Mouse (Mus musculus) right cerebral cortex, postnatal 25 days (tissue): ENCODE data around the gene Limch1.

Experiments used
- DNase-seq: peaks from one replicate; pipeline ENCODE4 v3.0.0; 2022

Gene Limch1

DNA sequence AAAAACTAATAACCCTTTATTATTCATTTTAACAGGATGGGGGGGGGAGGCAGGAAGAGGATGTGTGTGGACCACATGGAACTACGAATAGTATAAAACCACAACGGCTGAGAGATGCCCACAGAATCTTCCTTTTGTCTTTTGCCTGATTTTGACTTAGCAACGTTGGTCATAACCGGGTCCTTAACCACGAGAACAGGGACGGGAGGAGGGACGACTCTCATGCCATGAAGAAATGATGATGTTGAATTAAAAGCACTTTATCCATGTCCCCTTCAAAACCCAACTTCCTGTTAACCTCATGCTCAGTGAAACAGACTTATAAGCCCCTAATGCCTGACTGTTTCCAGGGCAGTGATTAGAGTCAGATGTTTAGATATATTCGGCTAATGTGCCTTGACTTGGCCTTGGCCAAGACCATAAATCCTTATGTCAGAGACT lies 41.0 kb downstream of the Limch1 start:
- DNase-seq = no peak

GRCm38 (mm10) chr5:66789041-66789440 lies 43.4 kb downstream of the Limch1 start:
- no peak for DNase-seq

GRCm38 (mm10) chr5:66791161-66791560 lies 45.5 kb downstream of the Limch1 start:
- DNase-seq = no peak

DNA sequence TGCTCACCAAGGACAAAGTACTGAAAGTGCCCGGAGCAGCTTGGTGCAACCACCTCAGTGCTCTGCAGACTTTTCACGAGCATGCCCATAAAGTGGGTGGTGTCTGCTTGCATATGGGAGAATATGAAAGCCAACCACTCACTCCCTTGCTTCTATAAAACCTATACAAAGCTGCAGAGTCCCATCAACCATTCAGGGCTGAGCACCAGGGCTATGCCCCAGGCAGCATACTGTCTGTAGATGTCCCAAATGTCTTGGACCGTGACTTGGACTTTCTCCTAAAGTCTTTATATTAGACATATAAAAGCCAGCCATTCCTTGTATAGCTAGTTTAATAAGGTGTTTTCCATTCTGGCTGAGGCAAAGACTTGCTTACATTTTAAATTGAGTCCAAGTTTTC lies 47.6 kb downstream of the Limch1 start:
- DNase-seq = no peak

DNA sequence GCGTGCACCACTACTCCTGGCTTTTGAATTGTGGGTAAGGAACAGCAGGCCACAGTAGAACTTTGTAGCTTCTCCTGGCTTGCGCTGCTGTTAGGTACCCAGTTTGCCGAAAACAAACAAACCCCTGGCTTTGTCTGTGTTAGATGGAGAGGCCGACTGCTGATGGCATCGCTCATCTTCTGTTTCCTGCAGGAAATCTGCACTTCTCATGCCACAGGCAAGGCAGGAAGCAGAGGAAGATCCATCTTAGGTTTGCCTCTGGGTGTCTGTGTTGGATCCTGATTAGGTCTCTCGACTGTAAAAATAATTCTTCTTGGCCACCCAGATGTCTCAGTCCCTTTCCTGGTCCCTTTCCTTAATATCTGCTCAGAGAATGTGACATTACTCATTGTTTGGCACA lies 51.7 kb downstream of the Limch1 start:
- no peak for DNase-seq

- no peak for DNase-seq
Observed at GRCm38 (mm10) chr5:66798135-66798534, 52.5 kb downstream of the Limch1 start.

DNA sequence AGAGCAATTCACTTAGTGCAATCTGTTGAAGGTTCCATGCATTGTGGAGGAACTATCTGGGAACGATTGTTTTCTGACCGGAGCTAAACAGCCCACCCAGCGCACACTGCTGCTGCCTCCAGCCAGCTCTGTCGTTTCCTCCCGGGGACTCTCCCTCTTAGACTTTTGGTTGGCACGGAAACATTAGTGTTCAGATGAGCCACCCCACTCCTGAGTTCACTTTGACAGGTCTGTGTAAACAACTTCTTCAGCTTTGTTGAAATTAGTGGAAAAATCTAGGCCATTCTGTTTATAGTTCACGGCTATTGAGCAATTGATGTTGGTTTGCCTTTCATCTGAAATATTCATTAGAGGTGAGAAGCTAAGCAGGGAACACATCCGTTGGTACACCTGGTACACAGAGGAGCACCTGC lies 53.0 kb downstream of the Limch1 start:
- DNase-seq = no peak

- DNase-seq = no peak
Observed at GRCm38 (mm10) chr5:66800243-66800642, 54.6 kb downstream of the Limch1 start.

GRCm38 (mm10) chr5:66800977-66801376 lies 55.4 kb downstream of the Limch1 start:
- DNase-seq = no peak

GRCm38 (mm10) chr5:66802196-66802595 lies 56.6 kb downstream of the Limch1 start:
- DNase-seq = no peak

- no peak for DNase-seq
Observed at GRCm38 (mm10) chr5:66806335-66806734, 60.7 kb downstream of the Limch1 start.

DNA sequence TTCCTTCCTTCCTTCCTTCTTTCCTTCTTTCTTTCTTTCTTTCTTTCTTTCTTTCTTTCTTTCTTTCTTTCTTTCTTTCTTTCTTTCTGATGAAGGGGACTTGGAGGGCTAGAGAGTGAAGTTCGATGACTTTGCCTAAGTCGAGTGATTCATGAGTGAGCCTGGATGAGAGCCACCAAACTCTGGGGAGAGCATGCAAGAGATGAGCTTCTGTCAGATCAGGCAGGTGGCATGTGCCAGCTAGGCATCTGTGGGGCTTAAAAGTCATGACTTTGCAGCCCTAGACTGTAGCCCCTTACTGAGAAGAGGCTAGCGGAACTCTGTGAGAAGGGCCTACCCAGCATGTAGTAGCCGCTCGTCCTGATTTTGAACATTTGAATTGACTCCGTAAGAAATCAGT lies 62.1 kb downstream of the Limch1 start:
- no peak for DNase-seq

DNA sequence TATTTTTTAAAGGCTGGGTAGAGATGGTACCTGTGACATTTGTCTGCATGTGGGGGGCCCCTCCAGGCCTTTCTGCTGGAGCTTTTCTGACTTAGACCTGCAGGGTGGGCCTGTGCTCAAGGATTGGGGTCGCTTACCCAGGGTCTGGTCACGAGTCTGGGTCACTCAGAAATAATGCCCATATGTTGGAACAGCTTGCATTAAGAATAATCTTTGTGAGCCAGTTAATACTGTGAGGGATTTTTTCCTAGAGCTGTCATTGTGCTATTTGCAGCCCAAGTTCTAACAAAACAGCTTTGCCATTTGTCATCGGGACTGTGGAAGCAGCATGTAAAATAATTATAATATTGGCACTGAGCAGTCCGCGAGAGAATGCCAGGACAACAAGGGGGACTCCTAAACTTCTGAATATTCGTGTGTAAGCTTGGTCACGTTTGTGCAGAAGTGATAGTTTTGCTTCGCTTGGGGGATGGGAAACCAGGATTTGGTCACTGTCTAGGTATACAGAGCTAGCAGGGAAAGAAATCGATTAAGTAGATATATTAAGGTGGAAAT lies 63.5 kb downstream of the Limch1 start:
- no peak for DNase-seq

DNA sequence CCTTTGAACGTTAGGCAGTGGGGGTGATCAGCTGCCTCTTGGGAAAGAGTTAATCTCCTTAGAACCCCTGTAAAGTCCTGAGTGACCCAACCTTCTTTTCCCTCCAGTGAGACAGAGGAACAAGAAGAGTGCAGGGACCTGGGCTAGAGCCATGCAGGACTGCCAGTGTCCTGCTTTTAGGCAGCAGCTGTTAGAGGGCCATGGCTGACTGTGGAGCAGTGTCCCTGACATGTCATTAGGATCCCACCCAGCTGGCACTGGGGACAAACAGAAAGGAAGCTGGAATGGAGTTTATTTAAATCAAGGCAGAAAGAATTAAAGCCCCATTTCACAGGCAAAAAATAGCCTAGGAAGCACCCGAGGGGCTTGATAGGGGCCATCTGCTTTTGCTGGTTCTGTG lies 64.8 kb downstream of the Limch1 start:
- no peak for DNase-seq

DNA sequence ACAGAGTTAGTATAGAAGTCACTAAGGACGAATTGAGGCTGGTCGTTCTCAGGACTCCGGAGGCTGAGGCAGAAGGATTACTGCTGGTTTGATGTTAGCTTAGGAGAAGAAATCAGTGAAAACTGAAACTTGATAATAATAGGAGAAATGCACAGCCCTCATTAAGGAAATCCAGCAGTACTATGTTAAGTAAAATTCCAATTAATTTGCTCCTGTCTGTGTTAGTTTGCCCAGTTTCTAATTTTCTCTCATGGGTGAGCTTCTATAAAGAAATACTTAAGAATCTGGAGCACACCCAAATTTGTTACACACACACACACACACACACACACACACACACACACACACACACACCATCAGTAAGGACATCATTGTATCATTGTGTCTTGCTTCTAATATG lies 69.0 kb downstream of the Limch1 start:
- no peak for DNase-seq

- DNase-seq = no peak
Observed at GRCm38 (mm10) chr5:66815877-66816276, 70.2 kb downstream of the Limch1 start.

DNA sequence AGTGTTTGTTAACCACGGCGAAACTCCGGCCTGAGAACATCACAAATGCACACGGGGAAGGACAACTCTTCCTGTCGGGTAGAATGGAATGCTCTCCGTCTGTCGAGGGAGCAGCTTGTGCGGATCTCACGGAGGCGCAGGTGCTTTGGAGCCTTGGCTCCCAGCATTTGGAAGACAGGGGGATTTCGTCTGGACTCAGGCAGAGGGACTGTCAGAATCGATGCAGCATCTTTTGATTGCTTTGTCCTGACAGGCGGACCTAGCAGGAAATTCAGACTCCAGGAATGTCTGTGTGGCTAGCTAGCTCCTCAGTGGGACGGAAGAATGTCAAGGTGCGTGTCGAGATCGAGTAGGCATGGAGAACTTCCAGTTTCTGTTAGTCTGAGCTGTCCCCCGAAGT lies 71.1 kb downstream of the Limch1 start:
- no peak for DNase-seq

DNA sequence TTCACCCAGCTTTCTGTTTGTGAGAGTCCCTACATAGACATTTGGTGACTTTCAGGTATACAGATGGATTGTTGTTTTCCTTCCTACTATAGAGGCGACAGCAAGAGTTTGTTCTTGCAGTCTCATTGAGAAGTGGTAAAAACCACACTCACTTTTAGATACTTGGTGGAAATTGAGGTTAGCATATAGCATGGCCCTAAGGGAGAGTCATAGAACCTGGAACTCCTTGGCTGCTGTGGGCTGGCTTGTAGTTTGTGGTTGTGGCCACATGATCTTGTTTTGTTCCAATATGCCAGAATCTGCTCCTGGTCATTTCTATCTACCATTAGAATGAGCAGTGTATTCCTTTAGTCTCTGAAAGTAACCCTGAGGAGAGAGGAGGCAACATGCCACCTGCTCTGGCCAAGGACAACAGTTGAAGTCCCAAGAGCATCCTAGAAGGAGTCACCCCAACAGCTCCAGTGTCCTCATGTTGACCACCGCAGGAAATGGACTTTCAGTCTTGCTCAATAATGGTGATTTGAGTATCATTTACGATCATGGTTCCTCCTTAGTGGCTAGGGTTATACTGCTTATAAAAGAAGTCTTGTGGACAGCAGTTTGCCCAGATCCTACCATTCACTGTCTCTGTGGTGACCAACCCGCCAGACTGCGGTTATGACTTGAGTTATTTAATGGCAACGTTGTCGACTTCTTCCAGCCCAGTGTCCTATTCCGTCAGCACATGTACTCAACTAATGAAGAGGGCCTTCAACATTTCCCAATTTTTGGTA lies 71.7 kb downstream of the Limch1 start:
- DNase-seq = no peak

DNA sequence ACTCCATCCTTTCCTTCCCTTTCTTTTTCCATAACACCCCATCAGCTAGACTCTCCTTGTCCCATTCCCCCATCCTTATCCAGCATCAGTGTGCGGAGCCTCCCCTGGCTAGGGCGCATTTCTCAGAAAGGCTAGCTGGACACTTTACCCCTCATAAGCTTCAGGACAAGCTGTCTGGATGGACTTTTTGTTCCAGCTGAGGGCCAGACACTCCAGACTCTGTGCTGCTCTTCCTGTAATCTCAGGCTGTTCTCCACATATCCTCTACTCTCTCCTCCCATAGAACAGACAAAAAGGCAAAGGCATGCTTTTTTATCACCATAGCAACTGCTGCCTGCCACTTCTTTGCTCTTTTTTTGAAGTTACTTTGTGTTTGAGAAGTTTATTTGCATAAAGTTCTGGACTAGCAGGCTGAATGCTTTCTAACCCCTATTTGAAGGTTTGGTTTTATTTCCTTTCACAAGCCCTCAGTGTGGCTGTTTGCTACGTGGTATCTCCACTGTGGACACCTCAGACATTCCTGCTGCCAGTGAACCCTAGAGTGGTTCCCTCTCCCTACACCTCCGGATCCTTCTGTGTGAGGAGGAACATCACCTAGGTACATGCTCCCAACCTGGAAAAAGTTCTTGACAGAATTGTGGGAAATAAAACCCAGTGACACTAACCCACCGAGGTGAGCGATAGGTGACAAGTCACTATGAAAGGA lies 77.0 kb downstream of the Limch1 start:
- DNase-seq = no peak

DNA sequence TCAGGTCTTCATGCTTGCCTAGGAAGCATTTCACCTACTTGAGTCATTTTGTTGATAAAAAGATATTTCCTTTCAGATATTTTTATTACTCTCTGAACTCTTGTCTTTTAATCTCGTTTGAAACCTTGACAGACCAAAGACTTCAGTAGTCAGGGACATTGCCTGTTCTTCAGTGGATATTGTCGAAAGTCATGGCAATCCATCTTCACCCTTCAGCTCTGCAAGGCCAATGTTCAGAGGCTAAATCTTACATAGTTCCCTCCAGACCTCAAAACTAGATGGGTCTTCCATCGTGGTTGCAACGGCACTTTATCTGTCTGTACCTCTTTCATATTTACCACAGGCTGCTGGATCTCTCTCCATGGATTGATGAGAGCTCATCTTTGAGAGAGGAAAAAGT lies 80.0 kb downstream of the Limch1 start:
- DNase-seq = no peak

DNA sequence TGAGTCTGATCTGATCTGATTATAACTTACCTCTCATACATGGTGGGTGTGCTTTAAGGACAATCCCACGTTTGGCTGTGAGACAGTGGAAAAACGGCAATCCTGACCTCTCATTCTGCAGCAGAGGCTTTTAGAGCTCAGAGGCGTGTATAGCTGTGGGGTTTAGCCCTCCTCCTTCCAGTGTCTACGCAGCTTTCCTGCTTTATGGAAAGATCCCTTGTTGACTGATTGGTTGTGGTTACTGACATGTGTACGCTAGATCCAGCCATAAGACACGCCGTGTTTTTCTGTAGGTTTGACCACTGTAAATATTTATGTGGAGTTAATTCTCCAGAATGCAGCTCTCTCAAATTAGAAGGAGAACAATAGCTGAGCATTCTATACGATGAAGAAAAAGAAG lies 81.2 kb downstream of the Limch1 start:
- no peak for DNase-seq

DNA sequence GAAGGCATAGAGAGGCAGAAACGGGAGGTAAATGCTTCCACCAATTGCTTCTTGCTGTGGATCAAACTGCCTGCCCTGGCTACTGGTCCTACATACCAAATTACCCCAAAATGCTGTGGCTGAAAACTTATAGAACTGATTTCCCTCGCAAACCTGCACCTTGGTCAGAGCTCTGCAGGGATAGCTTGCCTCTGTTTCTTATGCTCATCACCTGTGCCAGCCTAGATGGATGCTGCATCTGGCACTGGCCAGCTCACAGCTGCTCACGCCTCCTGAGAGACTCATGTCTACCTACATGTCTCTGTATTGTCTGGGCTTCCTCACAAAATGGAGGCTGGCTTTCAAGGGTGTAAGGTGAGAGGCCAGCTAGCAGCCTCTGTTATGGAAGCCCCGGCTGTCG lies 83.9 kb downstream of the Limch1 start:
- no peak for DNase-seq

DNA sequence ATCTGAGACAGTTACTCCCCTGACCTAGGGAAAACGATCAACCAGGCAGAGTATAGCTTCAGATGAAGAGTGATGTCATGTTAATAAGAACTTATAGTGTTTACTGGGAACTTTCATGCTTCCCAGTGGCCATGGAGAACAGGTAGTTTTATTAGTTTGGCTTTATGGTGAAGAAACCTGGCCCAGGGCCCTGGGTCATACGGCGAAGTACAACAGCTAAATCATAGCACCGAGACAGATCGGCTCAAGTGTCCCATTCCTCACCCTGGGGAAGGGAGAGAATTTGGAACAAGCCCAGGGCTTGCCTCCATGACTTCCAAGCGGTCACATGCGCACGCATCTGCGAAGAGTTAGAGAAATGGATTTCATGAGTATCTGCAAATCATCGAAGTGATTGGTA lies 84.6 kb downstream of the Limch1 start:
- no peak for DNase-seq

- DNase-seq = no peak
Observed at GRCm38 (mm10) chr5:66834756-66835155, 89.1 kb downstream of the Limch1 start.
